Mouse (Mus musculus) intestine, postnatal 0 days (tissue): ENCODE data around the gene Cpa1. TPM values are rescaled to one million over a fixed set of nuclear protein-coding genes. Genes with fewer than 3 reads are reported as not detected.

Experiments
- ATAC-seq: fragments of 200-750 bp; cut with Nextera tagmentation; 2 replicates; pipeline ENCODE4 v1.8.0; 2017; ENCODE audit warnings: mild to moderate bottlenecking, moderate TSS enrichment, moderate library complexity
- H3K27ac ChIP-seq: fragments of 300-500 bp; sonication (generic); 2 replicates; pipeline ENCODE4 v1.5.1; 2014; ENCODE audit warnings: mild to moderate bottlenecking, low read depth, low read length, moderate library complexity
- H3K27me3 ChIP-seq: fragments of 300-500 bp; sonication (generic); replicated peaks from 2 replicates; pipeline ENCODE4 v1.6.1; 2014; ENCODE audit warnings: low read length, mixed read lengths; ENCODE audit not compliant: control insufficient read depth, insufficient read depth
- H3K36me3 ChIP-seq: fragments of 300-500 bp; sonication (generic); 2 replicates; pipeline ENCODE4 v1.6.1; 2014; ENCODE audit warnings: mild to moderate bottlenecking, moderate library complexity; ENCODE audit not compliant: control insufficient read depth, insufficient read depth
- H3K4me1 ChIP-seq: fragments of 300-500 bp; sonication (generic); replicated peaks from 2 replicates; pipeline ENCODE4 v1.6.1; 2014; ENCODE audit warnings: antibody characterized with exemption, low read length, mixed read lengths; ENCODE audit not compliant: control insufficient read depth, insufficient read depth
- H3K4me2 ChIP-seq: fragments of 300-500 bp; sonication (generic); replicated peaks from 2 replicates; pipeline ENCODE4 v1.6.1; 2014; ENCODE audit warnings: low read depth, mild to moderate bottlenecking, moderate library complexity
- H3K4me3 ChIP-seq: fragments of 300-500 bp; sonication (generic); 2 replicates; pipeline ENCODE4 v1.5.1; 2014; ENCODE audit warnings: low read depth, low read length
- H3K9ac ChIP-seq: fragments of 300-500 bp; sonication (generic); 2 replicates; pipeline ENCODE4 v1.6.1; 2014; ENCODE audit warnings: mild to moderate bottlenecking, low read depth, low read length
- H3K9me3 ChIP-seq: fragments of 300-500 bp; sonication (generic); 2 replicates; pipeline ENCODE4 v1.6.1; 2016; ENCODE audit warnings: mixed run types; ENCODE audit not compliant: control insufficient read depth
- CTCF ChIP-seq: sonication (generic); IDR thresholded peaks from 2 replicates; pipeline ENCODE4 v1.5.1; 2016; ENCODE audit warnings: low read depth, mild to moderate bottlenecking, control low read depth, antibody characterized with exemption, moderate library complexity
- WGBS: fragments of 180-500 bp; shearing (Covaris S2); extraction: QIAGEN DNeasy Blood & Tissue Kit; methylation state at CpG from one replicate; pipeline ENCODE4 v1.1.7; 2014; 5-methylcytosine and 5-hydroxymethylcytosine counted together
- polyA plus RNA-seq: library from polyadenylated mRNA; unstranded; fragments of >200 nt; fragmentation: Nextera tagmentation; extraction: Ambion mirVana; gene quantifications from 2 replicates; pipeline ENCODE4 v1.2.1, GENCODE M21; 2015

Cpa1 gene
- 3.5 and 4.1 TPM in 2 replicates for polyA plus RNA-seq

- Histone ChIP-seq H3K27me3 (no peaks in the 10 kb centered on the region), H3K27ac (no peak within 1 kb of the TSS), H3K9ac (no peak within 1 kb of the TSS), H3K4me3 (no peak within 1 kb of the TSS), H3K4me2 (no peak within 1 kb of the TSS), H3K36me3 (no peaks in the 10 kb centered on the region), H3K9me3 (no peaks in the 10 kb centered on the region), H3K4me1 (0 out of 2 replicates have a peak, but pooled peaks cover 5% of the 10 kb centered on the region)
- no peak for ATAC-seq
- 53% methylated on average over 5 of the region's 5 CpGs for WGBS
- no peak for TF ChIP-seq CTCF
Measured at GRCm38 (mm10) chr6:30638674-30639268, at the start of gene Cpa1. Gene Cpa1, plus strand, starts transcription at chr6:30639218.

DNA sequence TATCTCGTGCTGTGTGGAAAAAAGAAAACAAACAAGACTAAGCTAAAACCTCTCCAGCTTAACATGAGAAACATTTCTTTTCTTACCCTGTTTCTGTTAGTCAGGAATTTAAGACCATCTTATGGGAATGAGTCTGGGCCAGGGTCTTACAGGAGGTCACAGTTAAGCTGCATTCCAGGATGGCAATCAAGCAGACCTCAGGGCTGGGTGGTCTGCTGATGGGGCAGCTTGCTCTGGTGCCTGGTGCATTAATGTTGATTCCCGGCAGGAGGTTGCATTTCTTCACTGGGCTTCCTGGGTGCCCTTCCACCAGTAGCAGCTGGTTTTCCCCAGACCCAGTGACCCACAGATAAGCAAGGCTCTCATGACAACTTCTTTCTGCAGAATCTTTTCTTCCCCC is 49.2 kb upstream of the Cpa1 start:
- 47% methylated on average over 2 of the region's 2 CpGs for WGBS
- H3K9me3 ChIP-seq = no peaks in the 10 kb centered on the region
- no peak for ATAC-seq
- no peak for TF ChIP-seq CTCF
- no peak overlapping the region for H3K27ac ChIP-seq
- H3K36me3 ChIP-seq = no peaks in the 10 kb centered on the region
- no peak overlapping the region for H3K4me3 ChIP-seq
- H3K27me3 ChIP-seq = no peaks in the 10 kb centered on the region
- H3K9ac ChIP-seq = no peak overlapping the region
- no peak overlapping the region for H3K4me2 ChIP-seq
- no peaks in the 10 kb centered on the region for H3K4me1 ChIP-seq

- no peak overlapping the region for H3K9ac ChIP-seq
- H3K36me3 ChIP-seq = no peaks in the 10 kb centered on the region
- no peaks in the 10 kb centered on the region for H3K4me1 ChIP-seq
- no peak for TF ChIP-seq CTCF
- H3K4me2 ChIP-seq = no peak overlapping the region
- H3K4me3 ChIP-seq = no peak overlapping the region
- 51% methylated on average over 5 of the region's 5 CpGs for WGBS
- H3K27ac ChIP-seq = no peak overlapping the region
- H3K27me3 ChIP-seq = no peaks in the 10 kb centered on the region
- no peaks in the 10 kb centered on the region for H3K9me3 ChIP-seq
- ATAC-seq = no peak
Measured at GRCm38 (mm10) chr6:30591851-30592404, 47.1 kb upstream of the Cpa1 start.

- no peaks in the 10 kb centered on the region for H3K9me3 ChIP-seq
- 80% methylated on average over 10 of the region's 10 CpGs for WGBS
Measured at GRCm38 (mm10) chr6:30592417-30592974, 46.5 kb upstream of the Cpa1 start.

DNA sequence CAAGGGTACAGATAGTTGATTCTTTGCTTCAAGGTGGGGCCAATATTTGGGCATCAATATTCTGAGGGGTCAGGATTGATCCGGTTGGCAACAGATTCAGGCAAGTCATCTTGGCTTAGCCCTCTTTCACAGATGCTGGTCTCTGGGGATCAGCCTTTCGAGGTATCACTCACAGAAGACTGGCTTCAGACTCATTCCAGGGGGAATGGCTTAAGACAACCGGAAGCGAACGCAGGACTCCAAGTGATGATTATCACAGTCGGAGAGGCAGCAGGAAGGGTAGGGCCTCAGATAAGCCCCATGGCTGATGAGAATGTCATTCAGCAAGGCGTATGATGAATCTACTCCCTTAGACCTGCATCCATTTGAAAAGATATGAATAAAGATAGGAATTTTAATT is 44.7 kb upstream of the Cpa1 start:
- no peaks in the 10 kb centered on the region for H3K9me3 ChIP-seq
- H3K27ac ChIP-seq = no peak overlapping the region
- TF ChIP-seq CTCF = no peak
- WGBS = 62% methylated on average over 7 of the region's 7 CpGs
- H3K36me3 ChIP-seq = no peaks in the 10 kb centered on the region
- no peak for ATAC-seq
- no peak overlapping the region for H3K4me2 ChIP-seq
- no peaks in the 10 kb centered on the region for H3K27me3 ChIP-seq
- no peaks in the 10 kb centered on the region for H3K4me1 ChIP-seq
- H3K4me3 ChIP-seq = no peak overlapping the region
- no peak overlapping the region for H3K9ac ChIP-seq

More at GRCm38 (mm10) chr6:30592417-30592974, 46.5 kb upstream of the Cpa1 start:
- H3K4me2 ChIP-seq = no peak overlapping the region
- no peak for TF ChIP-seq CTCF
- H3K36me3 ChIP-seq = no peaks in the 10 kb centered on the region
- no peak overlapping the region for H3K9ac ChIP-seq
- H3K4me1 ChIP-seq = no peaks in the 10 kb centered on the region
- H3K4me3 ChIP-seq = no peak overlapping the region
- H3K27me3 ChIP-seq = no peaks in the 10 kb centered on the region
- ATAC-seq = no peak
- H3K27ac ChIP-seq = no peak overlapping the region

DNA sequence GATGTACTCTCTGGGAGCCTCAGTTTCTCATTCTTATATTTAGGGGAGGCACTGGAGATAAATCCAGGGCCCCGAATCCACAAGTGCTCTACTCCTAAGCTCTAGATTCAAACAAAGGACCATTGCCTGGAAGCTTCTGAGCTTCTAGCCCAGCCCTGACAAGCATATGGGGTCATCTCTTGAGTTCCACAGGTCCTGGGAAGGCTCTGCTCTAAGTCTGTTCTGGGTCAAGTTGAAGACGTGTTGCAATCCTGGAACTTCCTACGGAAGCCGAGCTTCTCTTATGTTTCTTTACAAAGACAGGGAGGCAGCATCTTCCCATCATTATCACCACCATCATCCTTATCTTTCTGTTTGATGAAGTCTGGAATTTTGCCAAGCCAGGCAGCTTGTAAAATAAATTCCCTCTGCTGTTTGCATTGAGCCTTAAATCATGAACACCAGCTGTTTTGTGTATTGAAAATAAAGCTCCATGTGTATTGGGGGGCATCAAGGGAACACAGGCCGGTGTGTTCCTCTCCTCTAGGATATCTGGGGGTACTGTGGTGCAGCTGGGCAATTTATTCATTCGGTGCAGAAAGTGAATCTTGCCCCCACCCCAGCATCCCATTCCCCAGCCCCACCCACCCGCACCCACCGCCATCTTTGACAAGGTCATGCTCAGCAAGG is 42.7 kb upstream of the Cpa1 start:
- 70% methylated on average over 8 of the region's 8 CpGs for WGBS
- H3K4me2 ChIP-seq = no peak overlapping the region
- H3K4me1 ChIP-seq = no peaks in the 10 kb centered on the region
- no peaks in the 10 kb centered on the region for H3K27me3 ChIP-seq
- no peak for TF ChIP-seq CTCF
- H3K9ac ChIP-seq = no peak overlapping the region
- no peaks in the 10 kb centered on the region for H3K9me3 ChIP-seq
- H3K36me3 ChIP-seq = no peaks in the 10 kb centered on the region
- H3K4me3 ChIP-seq = no peak overlapping the region
- H3K27ac ChIP-seq = no peak overlapping the region
- no peak for ATAC-seq
